Mouse (Mus musculus) hindbrain, embryonic 14.5 days (tissue): ENCODE results near the gene Fbxw5. TPM values are rescaled to one million over a fixed set of nuclear protein-coding genes. Genes with fewer than 3 reads are reported as not detected.
"Not testable (repeated sequence)": the region's sequence is repeated elsewhere in the genome, so short reads cannot be mapped to it uniquely, and the experiment has no call there.

Source experiments
- ATAC-seq: fragments of 200-750 bp; cut with Nextera tagmentation; 2 replicates; pipeline ENCODE4 v1.8.0; 2017; ENCODE audit warnings: moderate number of reproducible peaks, mild to moderate bottlenecking, moderate TSS enrichment, moderate library complexity; ENCODE audit not compliant: low FRiP score
- DNase-seq: peaks from one replicate; pipeline ENCODE4 v3.0.0-alpha.2; 2015; ENCODE audit warnings: low spot score
- H3K27ac ChIP-seq: fragments of 300-500 bp; sonication (generic); 2 replicates; pipeline ENCODE4 v1.5.1; 2014; ENCODE audit warnings: mild to moderate bottlenecking, moderate library complexity
- H3K27me3 ChIP-seq: fragments of 300-500 bp; sonication (generic); 2 replicates; pipeline ENCODE4 v1.6.1; 2014; ENCODE audit warnings: mild to moderate bottlenecking, low read length, mixed read lengths; ENCODE audit not compliant: control insufficient read depth, insufficient read depth
- H3K36me3 ChIP-seq: fragments of 300-500 bp; sonication (generic); replicated peaks from 2 replicates; pipeline ENCODE4 v1.6.1; 2014; ENCODE audit not compliant: control insufficient read depth, insufficient read depth
- H3K4me1 ChIP-seq: fragments of 300-500 bp; sonication (generic); replicated peaks from 2 replicates; pipeline ENCODE4 v1.6.1; 2014; ENCODE audit warnings: antibody characterized with exemption, low read length, mixed read lengths; ENCODE audit not compliant: control insufficient read depth, insufficient read depth
- H3K4me2 ChIP-seq: fragments of 300-500 bp; sonication (generic); replicated peaks from 2 replicates; pipeline ENCODE4 v1.6.1; 2014; ENCODE audit warnings: mild to moderate bottlenecking, moderate library complexity
- H3K4me3 ChIP-seq: fragments of 300-500 bp; sonication (generic); replicated peaks from 2 replicates; pipeline ENCODE4 v1.5.1; 2014; ENCODE audit warnings: mild to moderate bottlenecking, low read length
- H3K9ac ChIP-seq: fragments of 300-500 bp; sonication (generic); 2 replicates; pipeline ENCODE4 v1.6.1; 2014
- H3K9me3 ChIP-seq: fragments of 300-500 bp; sonication (generic); 2 replicates; pipeline ENCODE4 v1.6.1; 2016; ENCODE audit warnings: low read length; ENCODE audit not compliant: control insufficient read depth
- WGBS: fragments of 180-500 bp; shearing (Covaris S2); extraction: QIAGEN DNeasy Blood & Tissue Kit; methylation state at CpG from one replicate; pipeline ENCODE4 v1.1.7; 2014; 5-methylcytosine and 5-hydroxymethylcytosine counted together
- polyA plus RNA-seq: library from polyadenylated mRNA; unstranded; fragments of >200 nt; fragmentation: Nextera tagmentation; extraction: Ambion mirVana; gene quantifications from 2 replicates; pipeline ENCODE4 v1.2.1, GENCODE M21; 2014

Gene Fbxw5
- polyA plus RNA-seq, 1 experiment from 2014 or later, result 116 TPM

GRCm38 (mm10) chr2:25540541-25540948, 40.0 kb downstream of the Fbxw5 start:
- WGBS, result 98% methylated on average over 4 of the region's 4 CpGs
- H3K4me1 ChIP-seq, result no peaks in the 10 kb centered on the region
- H3K27me3 ChIP-seq, result no peaks in the 10 kb centered on the region
- H3K4me3 ChIP-seq, result no peak overlapping the region
- H3K9me3 ChIP-seq, result no peaks in the 10 kb centered on the region
- H3K27ac ChIP-seq, result no peak overlapping the region
- peaks cover 26% of the 10 kb centered on the region for H3K36me3 ChIP-seq
- no peak overlapping the region for H3K4me2 ChIP-seq
- no peak overlapping the region for H3K9ac ChIP-seq
- DNase-seq (no peak), ATAC-seq (no peak)

- Histone ChIP-seq H3K4me3 (no peak overlapping the region), H3K27ac (no peak overlapping the region), H3K27me3 (no peaks in the 10 kb centered on the region), H3K9me3 (no peaks in the 10 kb centered on the region), H3K4me2 (no peak overlapping the region), H3K9ac (no peak overlapping the region), H3K36me3 (peaks cover 13% of the 10 kb centered on the region; the same call in 1 of the 2 replicates), H3K4me1 (0 out of 2 replicates have a peak, but pooled peaks cover 6% of the 10 kb centered on the region)
- no peak for ATAC-seq
- DNase-seq, result no peak
- 90% methylated on average over 10 of the region's 10 CpGs for WGBS
These were observed 41.3 kb downstream of the Fbxw5 start for GRCm38 (mm10) chr2:25541644-25542367.

- Histone ChIP-seq H3K36me3 (no peaks in the 10 kb centered on the region), H3K4me1 (0 out of 2 replicates have a peak, but pooled peaks cover 6% of the 10 kb centered on the region), H3K9ac (peak overlapping the region; percentile 68), H3K4me3 (peak overlapping the region; percentile 65), H3K4me2 (peak overlapping the region; percentile 76), H3K27me3 (no peaks in the 10 kb centered on the region), H3K27ac (no peak overlapping the region), H3K9me3 (no peaks in the 10 kb centered on the region)
- DNase-seq, result no peak
- peak; percentile 54 for ATAC-seq
- 11% methylated on average over 37 of the region's 43 CpGs for WGBS
These were observed 45.7 kb downstream of the Fbxw5 start for GRCm38 (mm10) chr2:25545996-25546810.

- H3K27ac ChIP-seq, result no peak within 1 kb of the TSS
- no peaks in the 10 kb centered on the region for H3K9me3 ChIP-seq
- ATAC-seq (peak; percentile 100), DNase-seq (peak; percentile 97)
- peak within 1 kb of the TSS; percentile 65 for H3K4me3 ChIP-seq
- H3K4me1 ChIP-seq, result 0 out of 2 replicates have a peak, but pooled peaks cover 6% of the 10 kb centered on the region
- no peaks in the 10 kb centered on the region for H3K27me3 ChIP-seq
- H3K36me3 ChIP-seq, result no peaks in the 10 kb centered on the region
- 3% methylated on average over 48 of the region's 48 CpGs for WGBS
- peak within 1 kb of the TSS; percentile 68 for H3K9ac ChIP-seq
- H3K4me2 ChIP-seq, result peak within 1 kb of the TSS; percentile 76
These were observed 46.4 kb downstream of the Fbxw5 start, which contains the start of gene Traf2 for GRCm38 (mm10) chr2:25546811-25547491. Traf2 (minus strand) TSS chr2:25546940.

- no peak overlapping the region for H3K27ac ChIP-seq
- H3K4me3 ChIP-seq, result no peak overlapping the region
- no peaks in the 10 kb centered on the region for H3K36me3 ChIP-seq
- no peaks in the 10 kb centered on the region for H3K9me3 ChIP-seq
- no peak overlapping the region for H3K9ac ChIP-seq
- ATAC-seq, result no peak
- WGBS, result 83% methylated on average over 9 of the region's 9 CpGs
- H3K27me3 ChIP-seq, result no peaks in the 10 kb centered on the region
- no peak overlapping the region for H3K4me2 ChIP-seq
- no peak for DNase-seq
- 0 out of 2 replicates have a peak, but pooled peaks cover 6% of the 10 kb centered on the region for H3K4me1 ChIP-seq
These were observed 48.8 kb downstream of the Fbxw5 start for GRCm38 (mm10) chr2:25549021-25549991.

GRCm38 (mm10) chr2:25551186-25551585, 50.6 kb downstream of the Fbxw5 start:
- WGBS, result 35% methylated on average over 5 of the region's 5 CpGs
- ATAC-seq (no peak), DNase-seq (no peak)
- H3K27me3 ChIP-seq, result no peaks in the 10 kb centered on the region
- H3K4me3 ChIP-seq, result no peak overlapping the region
- no peak overlapping the region for H3K4me2 ChIP-seq
- no peak overlapping the region for H3K9ac ChIP-seq
- H3K9me3 ChIP-seq, result no peaks in the 10 kb centered on the region
- H3K27ac ChIP-seq, result no peak overlapping the region
- H3K4me1 ChIP-seq, result 0 out of 2 replicates have a peak, but pooled peaks cover 2% of the 10 kb centered on the region
- no peaks in the 10 kb centered on the region for H3K36me3 ChIP-seq

GRCm38 (mm10) chr2:25553171-25553786, 52.7 kb downstream of the Fbxw5 start:
- H3K27me3 ChIP-seq, ATAC-seq, H3K9ac ChIP-seq, DNase-seq, H3K9me3 ChIP-seq, H3K36me3 ChIP-seq, H3K4me2 ChIP-seq, H3K4me3 ChIP-seq, H3K27ac ChIP-seq, H3K4me1 ChIP-seq: not testable (repeated sequence)
- WGBS, result 91% methylated on average over 4 of the region's 4 CpGs
